Mouse (Mus musculus): Measurements from ENCODE around the gene Pimreg.

The Pimreg gene

GRCm38 (mm10) chr11:72041768-72042607 is at the start of gene Pimreg:
Gene Pimreg (plus strand): TSS chr11:72042032.
- peak; percentile 92 for DNase-seq (ENCODE audit: low spot score)

DNA sequence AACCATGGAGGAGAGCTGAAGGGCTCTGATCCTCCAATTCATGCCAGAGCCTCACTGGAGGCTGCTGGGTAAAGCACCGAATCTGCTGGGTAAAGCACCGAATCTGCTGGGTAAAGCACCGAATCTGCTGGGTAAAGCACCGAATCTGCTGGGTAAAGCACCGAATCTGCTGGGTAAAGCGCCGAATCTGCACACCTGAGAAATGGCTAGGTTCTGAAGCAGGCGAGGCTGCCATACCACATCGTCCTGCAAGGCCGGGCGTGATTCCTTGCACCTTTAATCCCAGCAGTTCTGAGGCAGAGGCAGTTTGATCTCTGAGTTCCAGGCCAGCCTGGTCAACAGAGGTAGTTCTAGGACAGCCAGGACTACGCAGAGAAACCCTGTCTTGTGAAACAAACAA is 49.4 kb upstream of the Pimreg start:
- no peak for DNase-seq (ENCODE audit: low spot score)

GRCm38 (mm10) chr11:71995968-71996511 is 45.8 kb upstream of the Pimreg start:
- DNase-seq (ENCODE audit: low spot score) = peak; percentile 26

GRCm38 (mm10) chr11:71996805-71997204 is 45.0 kb upstream of the Pimreg start:
- no peak for DNase-seq (ENCODE audit: low spot score)

- DNase-seq (ENCODE audit: low spot score) = no peak
Observed at GRCm38 (mm10) chr11:72000194-72000593, 41.6 kb upstream of the Pimreg start.

DNA sequence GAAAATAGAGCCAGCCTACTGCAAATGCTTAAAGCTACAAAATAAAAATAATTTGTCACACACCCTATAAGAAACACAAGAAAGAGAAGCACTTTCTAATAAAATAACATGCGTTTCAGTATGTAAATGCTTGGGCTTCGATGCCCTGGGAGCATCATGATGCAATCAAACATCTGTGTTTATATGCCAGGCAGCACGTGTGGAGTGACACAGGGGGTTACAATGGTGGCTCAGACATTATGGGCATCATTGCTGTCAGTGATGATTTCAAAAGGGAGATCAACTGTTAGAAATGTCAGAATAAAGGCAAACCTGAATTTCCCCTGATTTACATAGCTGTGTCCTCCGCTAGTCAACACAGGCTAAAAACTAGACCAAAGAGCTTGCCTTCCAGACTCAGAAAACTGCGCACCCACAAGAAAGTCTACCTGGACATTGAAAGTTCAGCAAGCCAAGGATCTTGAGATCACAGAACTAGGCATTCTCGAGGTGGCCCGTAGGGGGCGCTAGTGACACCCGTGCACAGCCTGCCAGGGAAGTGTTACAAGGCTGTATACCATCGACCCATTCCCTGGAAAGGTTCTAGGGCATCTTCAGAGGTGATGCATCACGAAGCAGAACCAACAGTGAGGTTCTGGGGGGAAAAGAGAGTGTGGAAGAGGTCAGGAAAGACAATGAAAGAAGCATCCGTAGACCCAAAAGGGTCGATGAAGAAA is 39.5 kb upstream of the Pimreg start:
- no peak for DNase-seq (ENCODE audit: low spot score)

DNA sequence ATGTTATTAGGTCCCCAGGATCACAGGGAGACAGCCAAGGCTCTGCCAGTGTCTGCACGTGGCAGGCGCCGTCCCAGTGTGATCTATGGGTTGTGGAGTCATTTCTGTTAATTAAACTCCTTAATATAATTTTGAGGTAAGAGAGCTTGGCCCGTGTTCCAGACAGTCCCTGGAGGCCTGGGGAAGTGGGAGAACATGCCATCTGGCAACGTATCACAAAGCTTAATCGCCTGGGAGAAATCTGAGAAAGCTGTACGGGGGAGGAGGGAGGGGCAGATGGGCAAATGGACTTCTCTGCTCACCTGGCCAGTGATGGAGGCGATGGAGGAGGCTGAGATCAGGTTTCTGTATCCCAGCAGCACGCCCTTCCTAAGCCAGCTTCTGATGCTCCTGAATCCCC is 38.7 kb upstream of the Pimreg start:
- no peak for DNase-seq (ENCODE audit: low spot score)

DNA sequence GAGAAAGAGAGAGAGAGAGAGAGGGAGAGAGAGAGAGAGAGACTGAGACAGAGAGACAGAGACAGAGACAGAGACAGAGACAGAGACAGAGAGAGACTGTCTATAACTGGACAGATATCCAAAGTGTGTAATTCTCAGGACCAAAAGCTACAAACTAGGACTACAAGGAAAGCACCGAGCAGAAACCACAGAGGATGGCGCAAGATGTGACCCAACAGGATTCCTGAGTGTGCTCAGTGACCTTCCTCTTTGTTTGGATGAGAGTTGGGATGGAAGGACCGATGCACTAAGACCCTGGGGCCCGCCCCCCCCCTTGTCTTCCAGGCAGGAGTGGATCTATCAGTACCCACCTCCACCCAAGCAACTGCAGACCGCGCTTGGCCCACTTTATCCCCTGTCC is 36.3 kb upstream of the Pimreg start:
- DNase-seq (ENCODE audit: low spot score) = no peak

DNA sequence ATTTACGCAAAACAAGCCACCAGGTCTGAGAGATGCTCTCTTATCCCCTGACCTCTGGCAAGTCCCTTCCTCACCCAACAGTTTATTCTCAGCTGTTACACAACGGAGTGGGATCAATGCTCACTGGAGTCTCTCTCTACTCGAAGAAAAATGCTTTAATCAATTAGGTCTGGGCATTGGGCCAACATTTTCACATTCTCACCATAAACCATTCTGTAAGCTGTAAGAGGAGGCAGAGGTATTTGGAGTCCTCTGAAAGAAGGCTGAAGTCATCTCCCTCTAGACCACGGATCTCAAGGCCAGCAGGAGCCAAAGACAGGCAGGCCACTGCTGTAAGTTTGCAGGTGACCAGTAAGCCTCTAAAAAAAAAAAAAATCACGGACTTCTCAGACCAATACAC is 31.5 kb upstream of the Pimreg start:
- DNase-seq (ENCODE audit: low spot score) = no peak

DNA sequence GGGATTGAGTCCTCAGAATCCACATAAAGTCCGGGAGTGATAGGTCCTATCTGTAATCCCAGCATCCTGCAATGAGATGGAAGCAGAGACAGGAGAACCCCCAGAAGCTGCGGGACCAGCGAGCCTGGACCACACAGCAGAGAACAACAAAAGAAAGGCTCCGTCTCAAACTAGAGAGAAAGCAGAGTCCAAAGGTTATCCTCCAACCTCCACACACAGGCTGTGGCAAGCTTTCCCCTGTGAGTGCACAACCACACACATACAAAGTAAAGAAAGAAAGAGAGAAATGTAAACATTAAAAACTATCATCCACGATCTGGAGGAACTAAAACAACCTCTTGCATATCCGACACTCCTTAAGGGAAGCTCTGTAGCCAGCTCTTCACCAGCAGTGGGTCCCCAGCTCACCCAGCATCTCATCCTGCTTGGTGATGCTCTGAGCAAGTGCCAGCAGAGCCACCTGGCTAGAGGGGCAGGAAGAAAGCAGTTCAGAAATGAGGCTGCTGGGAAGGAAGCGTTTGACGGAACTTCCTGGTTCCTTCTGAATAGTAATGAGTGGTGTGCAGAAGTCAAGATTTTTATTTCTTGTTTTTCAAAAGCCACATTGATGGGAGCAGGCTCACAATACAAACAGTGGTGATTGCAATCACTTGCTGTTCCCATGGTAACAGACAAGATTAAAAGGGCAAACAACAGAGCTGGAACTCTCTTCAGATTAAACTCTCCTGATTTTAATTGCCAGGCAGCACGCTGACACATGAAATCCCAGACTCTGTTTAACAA is 30.7 kb upstream of the Pimreg start:
- no peak for DNase-seq (ENCODE audit: low spot score)

GRCm38 (mm10) chr11:72011955-72012354 is 29.9 kb upstream of the Pimreg start:
- no peak for DNase-seq (ENCODE audit: low spot score)

GRCm38 (mm10) chr11:72014674-72015073 is 27.2 kb upstream of the Pimreg start:
- DNase-seq (ENCODE audit: low spot score) = no peak

- no peak for DNase-seq (ENCODE audit: low spot score)
Observed at GRCm38 (mm10) chr11:72016518-72017252, 25.1 kb upstream of the Pimreg start.

- DNase-seq (ENCODE audit: low spot score) = no peak
Observed at GRCm38 (mm10) chr11:72017253-72017601, 24.6 kb upstream of the Pimreg start.

DNA sequence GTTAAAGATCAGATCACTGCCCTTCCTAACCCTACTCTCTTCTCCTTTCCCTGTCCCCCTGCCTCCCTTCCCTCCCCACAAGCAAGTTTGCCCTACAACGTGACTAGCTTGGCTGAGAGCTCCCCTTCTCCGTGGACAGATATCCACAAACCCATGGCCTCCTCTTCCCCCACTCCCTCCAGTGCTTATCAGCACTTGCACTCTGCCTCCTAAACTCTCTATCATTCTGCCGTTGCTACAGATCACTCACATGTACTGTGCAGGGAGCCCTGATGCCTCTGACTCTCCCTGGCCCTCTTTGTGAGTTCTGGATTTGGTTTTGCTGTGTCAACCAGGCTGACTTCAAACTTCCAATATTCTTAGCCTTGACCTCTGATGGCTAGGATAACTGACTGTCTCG is 20.8 kb upstream of the Pimreg start:
- no peak for DNase-seq (ENCODE audit: low spot score)

DNA sequence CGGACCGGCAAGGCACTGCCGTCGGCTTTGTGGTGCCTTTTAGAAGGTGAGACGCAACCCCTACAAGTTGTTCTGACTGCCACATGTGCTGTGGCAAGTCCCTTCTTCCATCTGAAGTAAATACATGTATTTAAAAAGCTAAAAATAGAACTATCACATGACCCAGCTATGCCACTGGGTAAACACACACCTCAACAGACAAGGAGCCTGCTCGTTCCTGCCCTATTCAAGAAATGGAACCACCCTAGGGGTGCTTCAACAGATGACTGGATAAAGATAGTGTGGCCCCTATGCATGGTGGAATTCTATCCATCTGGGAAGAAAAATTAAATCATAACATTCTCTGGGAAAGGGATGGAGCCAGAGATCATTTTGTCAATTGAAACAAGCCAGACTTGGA is 19.0 kb upstream of the Pimreg start:
- DNase-seq (ENCODE audit: low spot score) = no peak

DNA sequence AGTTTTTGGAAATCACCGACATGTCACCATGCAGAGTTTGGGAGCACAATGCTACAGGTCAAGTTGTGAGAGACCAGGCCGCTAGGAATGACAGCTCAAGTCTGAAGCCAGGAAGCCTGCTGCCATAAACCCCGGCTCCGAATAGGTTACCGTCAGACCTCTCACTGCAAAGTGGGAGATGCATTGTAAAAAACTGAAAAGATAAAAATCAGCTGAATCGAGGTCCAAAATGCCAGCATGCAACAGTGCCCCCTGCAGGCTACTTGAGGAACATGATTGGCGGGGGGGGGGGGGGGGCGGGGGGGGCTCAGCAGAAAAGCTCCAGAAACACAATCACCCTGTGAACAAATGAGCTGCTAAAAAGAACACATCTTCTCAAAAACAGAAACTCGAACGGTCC is 18.3 kb upstream of the Pimreg start:
- no peak for DNase-seq (ENCODE audit: low spot score)

DNA sequence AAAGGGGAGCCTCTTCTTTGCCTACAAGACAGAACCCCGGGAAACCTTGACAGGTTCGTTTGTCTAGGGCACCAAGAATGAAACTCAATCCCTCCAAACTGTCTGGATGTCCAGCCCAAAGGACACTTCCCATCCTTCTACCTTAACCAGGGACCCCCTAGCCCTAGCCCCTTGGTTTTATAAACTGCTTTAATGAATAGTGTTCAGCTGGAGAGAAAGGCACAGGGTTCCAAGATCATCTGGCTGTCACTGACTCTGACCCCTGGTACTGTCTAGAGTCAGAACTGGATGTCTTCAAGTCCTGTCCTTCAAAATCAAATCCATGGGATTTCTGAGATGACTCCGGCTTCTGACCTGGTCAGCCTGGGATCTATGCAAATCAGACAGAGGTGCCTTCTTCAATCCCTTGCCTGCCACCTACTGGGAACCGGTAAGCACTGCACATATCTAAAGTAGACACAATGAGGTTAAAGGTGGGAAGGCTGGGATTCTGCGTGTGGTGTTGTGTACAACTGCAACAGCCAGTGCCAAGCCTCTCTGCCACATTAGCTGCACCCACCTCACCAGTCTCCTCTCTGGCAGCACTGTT is 17.5 kb upstream of the Pimreg start:
- peak; percentile 36 for DNase-seq (ENCODE audit: low spot score)

- no peak for DNase-seq (ENCODE audit: low spot score)
Observed at GRCm38 (mm10) chr11:72025843-72026242, 16.0 kb upstream of the Pimreg start.

DNA sequence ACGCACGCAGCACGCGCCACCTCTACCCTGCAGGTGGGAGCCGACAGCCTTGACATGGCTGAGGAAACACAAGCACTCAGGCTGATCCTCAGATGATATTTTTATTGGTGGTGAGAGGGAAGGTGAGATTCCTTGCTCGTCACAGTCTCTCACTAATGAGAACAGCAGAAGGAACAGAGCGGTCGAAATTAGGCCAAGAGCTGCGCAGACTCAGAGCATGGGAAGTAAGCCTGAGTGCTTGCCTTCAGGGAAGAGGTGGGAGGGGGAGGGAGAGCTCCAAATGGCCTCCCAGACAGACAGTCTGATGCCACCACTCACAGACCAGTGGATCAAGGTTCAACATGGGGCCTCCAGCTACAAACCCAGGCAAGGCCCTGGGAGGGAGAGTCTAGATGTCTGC is 15.3 kb upstream of the Pimreg start:
- no peak for DNase-seq (ENCODE audit: low spot score)

DNA sequence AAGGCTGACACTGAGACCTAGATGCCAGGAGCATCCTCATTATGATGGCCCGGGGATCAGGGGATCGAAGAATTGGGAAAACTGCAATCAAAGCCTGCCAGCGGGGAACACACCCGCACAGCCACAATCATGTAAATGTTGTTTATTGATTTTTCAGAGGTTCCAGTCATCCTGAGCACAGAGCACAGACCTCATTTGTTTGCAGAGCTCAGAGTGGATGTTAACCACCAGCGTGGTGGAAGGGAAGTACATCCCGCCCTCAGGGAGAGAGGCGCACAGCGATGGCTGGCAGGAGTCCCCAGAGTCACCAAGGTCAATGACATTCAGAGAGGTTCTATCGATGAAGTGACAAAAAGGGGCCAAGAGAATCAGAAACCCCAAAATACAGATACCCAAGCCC is 14.0 kb upstream of the Pimreg start:
- DNase-seq (ENCODE audit: low spot score) = no peak
